Mouse (Mus musculus) megakaryocyte, embryonic 14.5 days (primary cell): ENCODE measurements around the gene Fam196b.

ENCODE experiments used
- FLI1 ChIP-seq: IDR thresholded peaks from 2 replicates; pipeline ENCODE4 v1.6.1; 2012; ENCODE audit warnings: low read length, inconsistent platforms, mixed read lengths
- GATA1 ChIP-seq: IDR thresholded peaks from 3 replicates; pipeline ENCODE4 v1.6.1; 2012; ENCODE audit warnings: mixed read lengths, low read length, inconsistent platforms, borderline replicate concordance

DNA sequence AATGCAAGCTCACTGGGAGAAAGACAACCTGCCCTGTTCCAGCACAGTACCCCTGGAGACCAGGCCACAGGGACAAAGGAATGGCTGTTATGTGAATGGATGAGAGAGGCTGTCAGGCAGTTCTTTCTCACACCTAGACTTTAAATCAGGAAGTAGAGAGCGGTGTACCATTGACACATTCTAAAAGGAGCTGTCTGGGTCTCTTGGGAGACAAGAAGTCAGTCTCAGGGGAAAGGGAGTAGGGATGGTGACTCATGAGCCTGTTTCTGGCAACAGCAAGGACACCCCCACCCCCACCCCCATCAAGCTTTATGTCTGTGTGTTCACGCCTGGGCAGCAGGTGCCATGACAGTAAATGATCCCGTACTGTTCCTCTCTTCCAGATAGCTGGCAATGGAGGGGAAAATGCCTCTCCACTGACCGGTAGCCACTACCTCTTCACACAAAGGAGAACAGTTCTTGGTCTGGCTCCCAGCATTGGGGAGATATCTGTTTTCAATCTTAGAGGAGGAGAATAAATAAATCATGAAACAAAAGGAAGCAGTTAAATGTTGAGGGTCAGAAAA, 29.2 kb downstream of the Fam196b start:
- TF ChIP-seq GATA1: no peak
- TF ChIP-seq FLI1: no peak
